Mouse (Mus musculus): Measurements from ENCODE around the gene Slain2.
A peak's percentile ranks its signal among the peaks of the same experiment; 100 is the strongest.
"Not testable (repeated sequence)": the region's sequence is repeated elsewhere in the genome, so short reads cannot be mapped to it uniquely, and the experiment has no call there.

Gene Slain2

DNA sequence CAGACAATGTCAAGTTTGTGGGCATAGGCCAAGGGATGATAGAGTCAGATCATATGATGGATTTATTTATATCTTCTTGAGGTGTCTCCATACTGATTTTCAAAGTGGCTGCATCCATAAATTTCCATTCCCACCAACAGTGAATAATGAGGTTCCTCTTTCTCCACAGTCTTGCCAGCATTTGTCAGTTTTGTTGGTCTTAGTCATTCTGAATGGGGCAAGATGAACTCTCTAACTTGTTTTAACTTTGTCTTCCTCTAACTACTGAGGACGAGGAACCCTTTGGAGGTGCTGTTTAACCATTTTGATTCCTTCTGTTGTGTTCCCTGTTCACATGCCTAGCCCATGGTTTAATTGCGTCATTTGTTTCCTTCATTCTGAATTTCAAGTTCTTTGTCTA is 36.1 kb downstream of the Slain2 start:
- DNase-seq (ENCODE audit: low read depth) = no peak

DNA sequence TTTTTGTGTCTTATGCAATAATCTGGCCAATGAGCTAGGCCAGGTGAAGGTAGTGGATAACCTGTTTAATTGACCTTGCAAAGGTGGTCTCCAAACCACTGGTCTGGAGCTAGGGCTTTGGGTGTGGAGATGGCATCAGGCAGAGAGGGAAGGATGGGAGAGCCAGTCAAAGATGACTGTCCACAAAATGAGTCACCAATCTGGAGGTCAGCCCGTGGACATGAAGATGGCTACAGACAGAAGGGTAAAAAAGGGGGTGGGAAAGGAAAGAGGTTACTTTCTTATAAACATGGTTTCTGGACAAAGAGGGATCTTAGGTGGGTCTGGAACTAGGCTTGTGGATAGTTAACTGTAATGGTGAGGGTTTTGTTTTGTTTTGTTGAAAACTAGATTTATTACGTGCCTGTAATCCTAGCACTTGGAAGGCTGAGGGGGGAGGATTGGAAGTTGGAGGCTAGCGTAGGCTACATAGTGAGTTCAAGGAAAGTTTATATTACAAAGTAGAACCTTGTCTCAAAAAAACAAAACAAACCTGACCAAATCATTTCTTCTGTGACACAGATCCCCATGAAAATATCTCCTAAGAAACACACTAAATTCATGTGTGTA is 40.0 kb downstream of the Slain2 start:
- DNase-seq (ENCODE audit: low read depth) = no peak

DNA sequence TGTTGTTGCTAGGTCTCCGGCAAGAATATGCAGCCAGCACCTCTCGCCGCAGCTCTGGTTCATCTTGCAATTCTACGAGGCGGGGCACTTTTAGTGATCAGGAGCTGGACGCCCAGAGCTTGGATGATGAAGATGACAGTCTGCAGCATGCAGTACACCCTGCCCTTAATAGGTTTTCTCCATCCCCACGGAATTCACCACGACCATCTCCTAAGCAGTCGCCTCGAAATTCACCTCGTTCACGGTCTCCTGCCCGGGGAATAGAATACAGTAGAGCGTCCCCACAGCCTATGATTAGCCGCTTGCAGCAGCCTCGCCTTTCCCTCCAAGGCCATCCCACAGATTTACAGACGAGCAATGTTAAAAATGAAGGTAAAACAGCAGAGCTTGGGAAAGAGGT is 43.2 kb downstream of the Slain2 start:
- no peak for DNase-seq (ENCODE audit: low read depth)

DNA sequence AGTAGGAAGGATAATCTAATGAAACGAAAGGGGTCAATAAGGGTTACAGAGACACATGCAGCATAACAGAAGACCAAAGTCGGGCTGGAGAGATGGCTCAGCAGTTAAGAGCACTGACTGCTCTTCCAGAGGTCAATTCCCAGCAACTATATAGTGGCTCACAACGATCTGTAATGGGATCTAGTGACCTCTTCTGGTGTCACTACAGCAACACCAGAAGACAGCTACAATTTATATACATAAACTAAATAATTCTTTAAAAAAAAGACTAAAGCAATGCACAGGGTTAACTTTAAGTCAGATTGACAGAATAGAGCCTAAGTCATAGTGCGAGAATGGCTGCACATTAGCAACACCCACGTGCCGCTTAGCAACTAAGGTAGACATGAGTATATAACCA is 46.0 kb downstream of the Slain2 start:
- DNase-seq (ENCODE audit: low read depth) = no peak

DNA sequence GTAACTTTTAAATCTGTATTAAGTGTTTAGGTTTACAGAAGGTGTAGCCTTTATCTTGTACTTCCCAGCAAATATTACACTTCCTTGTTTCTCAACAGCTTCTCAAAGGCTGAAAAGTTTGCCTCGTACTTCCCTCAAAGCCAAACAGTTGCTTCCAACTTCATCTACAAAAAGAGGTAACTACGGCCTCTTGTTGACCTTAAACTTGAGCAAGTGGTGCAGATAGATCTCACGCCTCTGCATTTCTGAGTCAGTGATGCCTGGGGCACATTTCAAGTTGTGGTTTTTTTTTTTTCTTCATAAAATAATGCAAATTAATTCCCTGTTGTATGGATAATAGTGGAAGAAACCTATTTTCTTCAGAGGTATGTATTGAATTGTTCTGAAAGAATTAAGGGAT is 51.6 kb downstream of the Slain2 start:
- no peak for DNase-seq (ENCODE audit: low read depth)

DNA sequence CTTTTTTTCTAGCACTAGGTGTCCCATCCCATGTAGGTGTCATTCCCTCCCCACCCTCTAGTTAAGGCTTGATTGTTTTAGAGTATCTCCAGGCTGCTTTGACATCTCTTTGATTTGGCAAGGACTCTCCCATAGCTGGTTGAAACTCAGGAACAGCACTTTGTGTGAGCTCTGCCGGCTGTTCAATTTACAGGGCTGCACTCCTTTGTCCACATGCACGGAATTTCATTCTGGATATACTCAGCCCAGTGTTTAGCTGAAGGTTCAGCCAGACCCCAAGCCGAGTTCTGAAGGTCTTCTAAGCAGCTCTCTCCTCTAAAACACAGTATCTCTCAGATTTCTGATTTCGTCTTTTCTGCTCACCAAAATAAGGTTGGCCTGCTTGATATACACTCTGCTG is 58.3 kb downstream of the Slain2 start:
- no peak for DNase-seq (ENCODE audit: low read depth)

DNA sequence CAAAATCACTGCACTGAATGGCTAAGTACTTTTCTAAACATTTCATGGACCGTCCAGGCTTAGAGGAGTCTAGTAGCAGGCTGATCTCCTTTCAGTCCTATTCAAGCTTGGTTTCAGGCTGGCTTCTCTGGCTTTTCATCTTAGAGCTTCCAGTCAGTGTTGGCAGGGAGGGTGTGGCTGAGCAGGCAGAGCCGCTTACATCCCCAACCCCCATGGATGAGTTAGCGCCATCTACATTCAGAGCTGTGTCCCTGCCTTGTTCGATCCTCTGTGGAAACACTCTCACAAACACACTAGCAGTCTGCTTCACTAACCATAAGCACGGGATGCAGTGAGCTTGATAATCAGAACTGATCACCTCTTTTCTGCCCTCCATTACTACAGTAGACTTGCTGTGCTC is 58.8 kb downstream of the Slain2 start:
- no peak for DNase-seq (ENCODE audit: low read depth)

DNA sequence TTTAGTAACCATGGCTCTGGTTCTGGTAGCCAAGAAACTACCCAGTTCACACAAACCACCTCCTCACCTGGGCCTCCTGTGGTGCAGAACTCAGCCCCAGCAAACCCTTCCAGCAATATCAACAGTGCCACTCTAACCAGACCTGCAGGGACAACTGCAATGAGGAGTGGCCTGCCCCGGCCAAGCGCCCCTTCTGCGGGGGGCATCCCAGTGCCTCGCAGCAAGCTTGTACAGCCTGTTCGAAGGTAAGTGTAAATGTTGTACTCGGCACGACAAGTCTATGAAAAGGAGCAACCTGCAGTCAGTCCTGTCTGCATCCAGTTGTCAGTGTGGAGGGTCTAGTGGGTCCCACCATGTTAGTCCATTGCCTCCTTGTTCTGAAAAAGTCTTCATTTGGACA is 60.5 kb downstream of the Slain2 start, which contains the start of gene Gm10135:
Gene Gm10135, minus strand, starts transcription at position 101 of the 400 bp plus-strand sequence.
- no peak for DNase-seq (ENCODE audit: low read depth)

DNA sequence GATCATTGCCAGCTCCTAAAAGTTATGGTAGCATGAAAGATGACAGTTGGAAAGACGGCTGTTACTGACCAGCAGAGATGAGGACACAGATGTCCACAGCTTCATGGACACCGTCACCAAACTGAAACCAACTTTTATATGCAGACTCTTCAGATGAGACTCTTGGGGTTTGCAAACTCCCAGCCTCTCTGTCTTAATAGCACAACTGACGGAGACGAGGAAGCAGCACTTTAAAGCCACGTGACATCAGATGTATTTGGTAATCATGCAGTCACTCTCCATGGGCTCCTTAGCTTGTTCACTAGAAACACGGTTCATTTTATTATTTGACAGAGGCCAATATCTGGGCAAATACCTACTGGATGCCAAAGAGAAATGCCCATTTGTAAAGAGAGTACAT is 61.9 kb downstream of the Slain2 start:
- DNase-seq (ENCODE audit: low read depth) = no peak

DNA sequence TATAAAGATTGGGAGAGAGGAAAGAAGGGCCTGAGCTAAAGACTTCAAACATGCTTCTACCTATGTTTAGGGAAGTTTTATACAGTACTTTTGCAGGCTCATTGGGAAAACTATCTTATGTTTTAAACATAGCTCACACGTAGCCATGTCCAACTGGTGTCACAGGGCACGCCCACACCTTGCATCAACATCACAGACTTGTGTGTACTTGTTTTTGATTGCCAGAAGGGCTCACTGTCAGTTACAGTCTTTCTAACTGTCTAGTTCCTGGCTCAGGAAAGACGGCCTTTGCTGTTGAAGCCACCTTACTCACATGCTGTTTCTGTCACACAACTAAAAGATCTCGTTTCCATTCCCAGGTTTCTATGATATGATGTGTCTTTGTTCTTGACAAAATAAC is 62.4 kb downstream of the Slain2 start:
- no peak for DNase-seq (ENCODE audit: low read depth)

DNA sequence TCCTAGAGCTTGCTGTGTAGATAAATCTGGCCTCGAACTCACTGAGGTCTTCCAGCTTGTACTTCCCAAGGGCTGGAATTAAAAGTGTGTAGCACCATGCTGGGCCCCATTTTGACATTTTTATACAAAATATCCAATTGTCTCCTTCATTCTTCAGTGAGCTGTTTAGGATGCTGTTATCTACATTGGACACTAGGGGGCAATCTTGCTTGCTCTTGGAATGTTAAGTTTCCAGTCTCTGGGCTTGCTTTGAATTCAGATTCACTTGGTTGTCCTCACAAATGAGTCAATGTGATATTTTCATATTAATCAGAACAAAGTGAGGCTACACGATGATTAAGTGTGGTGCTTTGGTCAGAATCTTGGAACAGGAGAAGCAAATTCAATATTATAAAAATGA is 70.0 kb downstream of the Slain2 start:
- peak; percentile 58 for DNase-seq (ENCODE audit: low read depth)

DNA sequence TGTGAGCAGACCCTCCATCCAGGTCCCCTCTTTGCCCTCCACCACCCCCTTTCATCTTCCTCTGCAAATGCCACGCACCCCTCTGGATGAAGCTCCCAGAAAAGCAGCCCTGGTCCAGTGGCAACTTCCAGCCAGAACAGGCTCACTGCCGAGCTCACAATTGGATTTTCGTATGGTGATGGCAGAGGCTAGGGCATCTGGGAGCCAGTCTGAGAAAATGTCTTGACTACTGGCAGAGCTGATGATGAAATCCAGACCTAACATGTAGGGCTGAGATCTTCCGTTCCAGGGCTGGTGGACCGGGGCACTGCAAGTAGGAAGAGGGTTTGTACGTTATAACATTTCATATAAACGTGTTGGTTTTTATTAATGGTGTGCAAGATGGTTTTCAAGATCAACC is 73.7 kb downstream of the Slain2 start:
- no peak for DNase-seq (ENCODE audit: low read depth)

DNA sequence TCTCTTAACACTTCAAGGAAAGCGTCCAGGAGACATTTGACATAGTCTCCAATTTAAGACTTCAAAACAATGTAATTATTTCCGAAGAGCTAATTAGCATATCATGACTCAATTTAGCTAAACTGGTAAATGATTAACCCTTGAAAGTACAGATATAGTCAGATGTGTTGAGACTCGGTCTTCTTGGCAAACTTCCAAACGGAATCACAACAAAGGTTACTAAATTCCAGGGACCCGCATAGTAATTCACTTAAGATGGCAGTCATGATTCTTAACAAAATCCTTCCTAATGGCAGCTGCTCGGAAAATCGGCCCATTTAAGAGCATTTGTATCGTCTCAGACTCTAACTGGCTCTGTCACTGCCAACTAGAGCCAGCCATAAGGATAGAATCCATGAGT is 75.7 kb downstream of the Slain2 start:
- DNase-seq (ENCODE audit: low read depth) = no peak

DNA sequence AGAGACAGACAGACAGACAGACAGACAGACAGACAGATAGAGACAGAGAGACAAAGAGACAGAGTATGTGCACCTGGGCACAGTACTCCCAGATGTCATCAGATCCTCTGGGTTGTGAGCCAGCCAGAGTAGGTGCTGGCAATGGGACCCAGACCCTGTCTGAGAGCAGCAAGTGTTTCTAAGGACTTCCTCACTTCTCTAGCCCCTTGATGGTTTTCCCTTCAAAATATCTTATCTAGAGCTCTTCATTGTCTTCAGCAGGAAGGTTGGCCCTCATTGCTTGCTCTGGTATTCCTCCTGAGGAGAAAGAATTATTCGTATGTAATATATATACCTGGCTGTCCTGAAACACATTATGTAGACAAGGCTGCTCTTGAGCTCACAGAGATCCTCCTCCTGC is 78.4 kb downstream of the Slain2 start:
- DNase-seq (ENCODE audit: low read depth) = no peak

DNA sequence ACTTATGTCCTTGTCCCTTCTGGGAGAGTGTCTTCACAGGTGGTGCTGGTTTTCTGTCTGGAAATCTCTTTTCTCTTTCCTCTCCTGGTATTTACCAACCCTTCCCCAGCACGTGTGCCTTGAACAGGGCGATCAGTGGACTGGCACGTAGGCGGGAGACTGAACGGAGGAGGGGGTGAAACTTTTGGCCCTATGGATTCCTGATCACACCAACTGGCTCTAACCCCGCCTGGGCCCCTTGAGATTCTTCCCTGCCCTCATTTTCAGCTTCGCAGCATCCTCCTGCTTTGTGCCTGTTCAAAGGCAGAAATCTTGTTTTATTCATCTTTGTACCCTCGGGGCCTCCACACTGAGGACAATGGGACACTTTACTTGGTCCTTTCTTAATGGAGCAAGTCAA is 80.3 kb downstream of the Slain2 start:
- DNase-seq (ENCODE audit: low read depth) = no peak

DNA sequence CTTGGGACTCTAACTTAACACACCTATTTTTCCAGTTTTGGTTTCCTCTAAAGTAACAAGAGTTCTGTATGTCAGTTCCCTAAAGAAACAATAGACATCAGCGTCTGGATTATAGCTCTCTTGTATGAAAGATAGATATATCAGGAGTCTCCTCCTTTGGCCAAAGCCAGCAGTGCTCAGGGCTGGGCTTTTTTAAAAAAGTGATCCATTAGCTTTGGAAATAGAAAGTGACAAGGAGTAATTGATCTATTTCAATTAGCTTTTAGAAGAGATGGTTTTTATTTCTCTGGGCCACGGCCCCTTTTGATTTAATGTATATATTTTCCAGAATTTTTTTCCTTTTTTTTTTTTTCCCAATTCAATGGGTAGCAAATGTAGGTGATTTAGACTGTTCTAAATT is 80.8 kb downstream of the Slain2 start:
- DNase-seq (ENCODE audit: low read depth) = no peak

DNA sequence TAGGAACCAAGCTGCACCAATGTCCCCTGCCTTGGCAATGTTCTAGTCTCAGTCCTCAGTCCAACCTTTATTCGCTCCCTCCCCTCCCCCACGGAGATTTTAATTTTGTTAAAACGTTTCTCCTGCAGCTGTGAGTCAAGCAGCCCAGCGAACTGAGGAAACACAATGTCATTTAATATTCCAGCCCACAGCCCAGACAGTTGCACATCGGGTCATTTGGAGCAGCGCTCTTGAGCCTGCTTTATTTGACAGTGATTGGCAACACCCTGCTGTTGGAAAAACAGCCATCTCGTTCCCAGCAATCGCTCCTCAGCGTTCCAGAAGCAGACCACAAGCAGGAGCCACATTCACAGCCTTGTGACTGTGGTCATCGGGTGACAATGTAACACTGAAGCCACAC is 81.3 kb downstream of the Slain2 start:
- DNase-seq (ENCODE audit: low read depth) = no peak

DNA sequence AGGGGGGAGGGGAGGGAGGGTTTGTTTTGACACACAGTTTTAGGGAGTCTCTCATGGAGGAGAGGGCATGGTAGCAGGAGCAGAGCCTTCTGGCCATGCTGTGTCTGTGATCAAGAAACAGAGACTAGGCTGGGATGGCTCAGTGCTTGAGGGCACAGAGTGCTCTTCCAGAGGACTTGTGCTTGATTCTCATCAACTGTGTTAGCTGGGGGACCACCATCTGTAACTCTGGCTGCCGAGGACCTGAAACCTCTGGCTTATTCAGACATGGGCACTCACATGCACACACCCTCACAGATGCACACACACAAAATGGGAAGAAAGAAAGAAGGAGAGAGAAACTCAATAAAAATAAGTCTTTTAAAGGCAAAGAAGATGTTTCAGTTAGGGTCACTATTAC is 84.4 kb downstream of the Slain2 start:
- not testable (repeated sequence) for DNase-seq (ENCODE audit: low read depth)

DNA sequence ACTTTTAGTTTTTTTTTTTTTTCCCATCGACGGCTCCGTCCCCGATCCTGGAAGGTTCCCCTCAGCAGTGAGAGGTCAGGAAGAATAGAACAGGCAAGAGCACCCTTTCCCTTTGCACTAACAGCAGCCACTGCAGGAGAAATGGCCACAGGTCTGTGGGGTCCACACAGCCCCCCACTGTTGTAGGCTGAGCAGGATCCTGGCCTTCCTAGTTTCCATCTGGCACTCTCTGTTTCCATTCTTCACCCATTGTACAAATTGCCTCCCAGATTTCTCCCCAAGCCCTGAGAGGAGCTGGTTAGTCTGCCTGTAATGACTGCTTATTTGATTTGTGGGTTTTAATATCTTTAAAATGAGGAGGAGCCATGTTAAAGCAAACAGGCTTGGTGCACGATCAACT is 89.9 kb downstream of the Slain2 start:
- DNase-seq (ENCODE audit: low read depth) = no peak

DNA sequence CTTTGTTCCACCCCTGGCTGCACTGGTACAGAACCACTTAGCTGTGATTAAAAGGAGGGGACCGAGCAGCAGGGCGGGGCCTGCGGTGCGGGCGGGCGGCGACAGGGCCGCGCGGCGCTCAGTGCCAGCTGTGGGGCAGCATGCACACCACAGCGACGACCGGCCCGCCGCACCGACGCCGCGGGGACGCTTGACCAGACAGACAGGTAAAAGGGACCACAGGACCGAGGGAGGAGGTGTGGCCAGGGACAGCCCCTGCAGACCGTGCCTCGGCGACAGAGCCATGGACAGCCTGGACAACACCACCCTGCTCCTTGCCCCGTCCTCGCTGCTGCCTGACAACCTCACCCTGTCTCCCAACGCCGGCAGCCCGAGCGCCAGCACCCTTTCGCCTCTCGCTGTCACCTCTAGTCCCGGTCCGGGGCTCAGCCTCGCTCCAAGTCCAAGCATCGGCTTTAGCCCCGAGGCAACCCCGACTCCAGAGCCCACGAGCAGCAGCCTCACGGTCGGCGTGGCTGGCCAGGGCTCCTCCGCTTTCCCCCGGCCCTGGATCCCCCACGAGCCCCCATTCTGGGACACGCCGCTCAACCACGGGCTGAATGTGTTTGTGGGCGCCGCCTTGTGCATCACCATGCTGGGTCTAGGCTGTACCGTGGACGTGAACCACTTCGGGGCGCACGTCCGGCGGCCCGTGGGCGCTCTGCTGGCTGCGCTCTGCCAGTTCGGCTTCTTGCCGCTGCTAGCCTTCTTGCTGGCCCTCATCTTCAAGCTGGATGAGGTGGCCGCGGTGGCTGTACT is 92.9 kb downstream of the Slain2 start, which contains the start of gene Slc10a4:
Gene Slc10a4, plus strand, starts transcription at position 100 of the 798 bp plus-strand sequence.
- DNase-seq (ENCODE audit: low read depth) = no peak

DNA sequence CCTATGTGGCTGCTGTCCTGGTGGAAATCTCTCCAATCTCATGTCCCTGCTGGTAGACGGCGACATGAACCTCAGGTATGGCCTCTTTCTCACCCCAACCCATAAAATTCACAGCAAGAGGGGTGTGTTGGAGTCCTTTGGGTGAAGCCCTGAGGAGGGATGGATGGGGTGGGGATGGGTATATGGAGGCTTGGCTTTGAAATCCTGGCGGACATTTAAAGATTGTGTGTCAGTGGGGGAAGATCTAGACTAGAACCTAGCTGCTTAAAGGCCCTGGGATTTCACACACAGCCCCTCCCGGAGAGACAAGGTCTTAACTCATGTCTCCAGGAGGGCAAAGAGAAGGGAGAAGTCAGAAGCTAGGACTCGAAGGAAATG is 93.5 kb downstream of the Slain2 start:
- no peak for DNase-seq (ENCODE audit: low read depth)

DNA sequence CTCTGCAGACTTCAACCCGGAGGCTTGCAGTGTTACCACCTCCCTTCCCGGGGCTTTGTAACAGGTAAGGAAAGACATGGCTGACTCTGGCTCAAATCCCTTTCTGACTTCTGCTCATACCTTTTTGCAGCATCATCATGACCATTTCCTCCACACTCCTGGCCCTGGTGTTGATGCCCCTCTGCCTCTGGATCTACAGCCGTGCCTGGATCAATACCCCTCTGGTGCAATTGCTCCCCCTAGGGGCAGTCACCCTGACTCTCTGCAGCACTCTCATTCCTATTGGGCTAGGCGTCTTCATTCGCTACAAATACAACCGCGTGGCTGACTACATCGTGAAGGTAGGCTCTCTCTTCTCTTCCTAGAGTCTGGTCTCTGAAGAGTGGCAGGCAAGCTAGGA is 94.1 kb downstream of the Slain2 start:
- DNase-seq (ENCODE audit: low read depth) = peak; percentile 24

DNA sequence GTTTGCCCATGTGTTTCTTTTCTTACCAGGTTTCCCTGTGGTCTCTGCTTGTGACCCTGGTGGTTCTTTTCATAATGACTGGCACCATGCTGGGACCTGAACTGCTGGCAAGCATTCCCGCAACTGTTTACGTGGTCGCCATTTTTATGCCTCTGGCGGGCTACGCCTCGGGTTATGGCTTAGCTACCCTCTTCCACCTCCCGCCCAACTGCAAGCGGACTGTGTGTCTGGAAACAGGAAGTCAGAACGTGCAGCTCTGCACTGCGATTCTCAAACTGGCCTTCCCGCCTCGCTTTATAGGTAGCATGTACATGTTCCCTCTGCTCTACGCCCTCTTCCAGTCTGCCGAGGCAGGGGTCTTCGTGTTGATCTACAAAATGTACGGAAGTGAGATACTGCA is 97.7 kb downstream of the Slain2 start:
- DNase-seq (ENCODE audit: low read depth) = not testable (repeated sequence)
